Mouse (Mus musculus) liver, embryonic 14.5 days (tissue): Measurements from ENCODE around the gene Tmem219.

Experiments used
- CTCF ChIP-seq: IDR thresholded peaks from 2 replicates; pipeline ENCODE4 v1.5.1; 2016; ENCODE audit warnings: antibody characterized with exemption, low read depth, control low read depth
- EP300 ChIP-seq: IDR thresholded peaks from 2 replicates; pipeline ENCODE4 v1.6.1; 2016; ENCODE audit warnings: antibody characterized with exemption, low read depth

DNA sequence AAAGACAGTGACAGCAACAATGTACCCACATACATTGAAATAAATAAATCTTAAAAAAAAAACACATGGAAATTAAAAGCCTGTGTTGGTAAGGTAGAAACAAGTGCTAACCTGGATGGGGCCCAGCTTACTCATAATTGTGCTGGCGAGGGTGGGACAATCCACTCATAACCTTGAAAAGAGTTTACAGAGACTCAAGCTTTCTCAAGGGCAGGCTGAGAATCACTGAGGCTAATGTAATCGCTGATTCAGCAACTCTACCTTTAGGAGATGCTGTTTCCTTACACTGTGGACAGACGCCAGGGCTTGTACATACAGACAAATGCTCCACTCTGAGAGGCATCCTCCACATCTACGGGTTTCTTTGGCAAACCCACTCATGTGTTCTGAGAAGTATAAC is 2.7 kb downstream of the Tmem219 start:
- TF ChIP-seq CTCF (no peak), EP300 (no peak)
